Mouse (Mus musculus): ENCODE measurements around the gene Mettl21a.
"Not testable (repeated sequence)": the region's sequence is repeated elsewhere in the genome, so short reads cannot be mapped to it uniquely, and the experiment has no call there.

- TF ChIP-seq EP300, CTCF (IDR thresholded peaks at IDR 0.05): not testable (repeated sequence)
Observed at GRCm38 (mm10) chr1:64642541-64642940, 25.5 kb upstream of the Mettl21a start.
